Mouse (Mus musculus) hindlimb bud, embryonic 11.5 days (tissue): Measurements from ENCODE around the gene Htr6.

Experiments used
- DNase-seq: peaks from one replicate; pipeline ENCODE4 v3.0.0-alpha.2; 2012; ENCODE audit warnings: low read depth, low spot score; ENCODE audit errors: extremely low spot score

The Htr6 gene

GRCm38 (mm10) chr4:139075041-139075711, at the start of gene Htr6:
Gene Htr6 (minus strand): TSS chr4:139075570.
- DNase-seq: no peak

- no peak for DNase-seq
Measured at GRCm38 (mm10) chr4:139124940-139125339, 49.6 kb upstream of the Htr6 start.

GRCm38 (mm10) chr4:139122557-139122956, 47.2 kb upstream of the Htr6 start:
- DNase-seq: no peak

GRCm38 (mm10) chr4:139120998-139121397, 45.6 kb upstream of the Htr6 start:
- no peak for DNase-seq

GRCm38 (mm10) chr4:139120281-139120814, 45.0 kb upstream of the Htr6 start:
- DNase-seq: no peak

- no peak for DNase-seq
Measured at GRCm38 (mm10) chr4:139116356-139117063, 41.1 kb upstream of the Htr6 start.

GRCm38 (mm10) chr4:139115721-139116120, 40.4 kb upstream of the Htr6 start:
- DNase-seq: no peak

- DNase-seq: no peak
Measured at GRCm38 (mm10) chr4:139112482-139112881, 37.1 kb upstream of the Htr6 start.

- DNase-seq: no peak
Measured at GRCm38 (mm10) chr4:139111421-139111820, 36.1 kb upstream of the Htr6 start.

- no peak for DNase-seq
Measured at GRCm38 (mm10) chr4:139110858-139111257, 35.5 kb upstream of the Htr6 start.

- no peak for DNase-seq
Measured at GRCm38 (mm10) chr4:139105453-139105852, 30.1 kb upstream of the Htr6 start.

- no peak for DNase-seq
Measured at GRCm38 (mm10) chr4:139101546-139101945, 26.2 kb upstream of the Htr6 start.

- DNase-seq: no peak
Measured at GRCm38 (mm10) chr4:139100326-139100725, 25.0 kb upstream of the Htr6 start.

- no peak for DNase-seq
Measured at GRCm38 (mm10) chr4:139096201-139096600, 20.8 kb upstream of the Htr6 start.

- no peak for DNase-seq
Measured at GRCm38 (mm10) chr4:139095406-139095805, 20.0 kb upstream of the Htr6 start.

- no peak for DNase-seq
Measured at GRCm38 (mm10) chr4:139093196-139093530, 17.8 kb upstream of the Htr6 start.

GRCm38 (mm10) chr4:139092356-139093195, 17.2 kb upstream of the Htr6 start, which contains the start of gene Nbl1:
Gene Nbl1 (minus strand): TSS chr4:139092993.
- no peak for DNase-seq

- DNase-seq: no peak
Measured at GRCm38 (mm10) chr4:139091478-139092355, 16.3 kb upstream of the Htr6 start.

- no peak for DNase-seq
Measured at GRCm38 (mm10) chr4:139091066-139091465, 15.7 kb upstream of the Htr6 start.

GRCm38 (mm10) chr4:139090303-139090940, 15.1 kb upstream of the Htr6 start:
- no peak for DNase-seq
